Mouse (Mus musculus): ENCODE results near the gene Samd1.
A peak's percentile ranks its signal among the peaks of the same experiment; 100 is the strongest.

The Samd1 gene

GRCm38 (mm10) chr8:84011705-84012498 is 14.4 kb downstream of the Samd1 start, which contains the start of gene 2210011C24Rik:
Gene 2210011C24Rik (minus strand): TSS chr8:84012171.
- DNase-seq: peak; percentile 86 to 89

DNA sequence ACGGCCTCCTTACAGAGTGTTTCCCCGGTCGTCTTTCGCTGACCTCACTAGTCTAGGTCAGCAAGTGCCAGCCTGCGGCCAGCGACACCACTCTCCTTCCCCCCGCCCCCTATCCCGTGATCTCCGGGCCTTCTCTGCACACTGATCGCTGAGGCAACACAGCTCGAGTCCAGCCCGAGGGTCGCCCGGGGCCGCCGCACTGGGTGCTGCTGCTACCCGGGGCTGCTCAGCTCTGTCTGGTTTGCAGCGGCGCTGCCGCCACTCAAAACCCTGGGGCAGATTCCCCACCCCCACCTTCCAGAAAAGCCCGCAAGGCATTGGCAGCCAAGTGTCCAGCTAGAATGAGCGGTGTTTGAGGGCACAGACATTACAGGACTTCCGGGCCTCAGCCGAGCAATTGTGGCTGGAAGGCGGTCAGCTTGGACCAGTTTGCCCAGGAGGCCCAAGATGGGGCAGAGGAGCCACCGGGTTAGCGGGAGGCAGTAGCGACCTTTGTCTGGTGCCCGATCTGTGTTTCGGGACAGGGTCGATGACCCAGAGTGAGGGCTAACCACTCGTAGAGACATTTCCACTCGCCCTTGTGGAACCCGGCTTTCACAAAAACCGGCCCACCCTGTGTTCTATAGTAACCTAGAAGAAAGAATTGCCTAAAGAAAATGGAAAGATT is 15.2 kb downstream of the Samd1 start:
- DNase-seq: peak; percentile 74 to 82

DNA sequence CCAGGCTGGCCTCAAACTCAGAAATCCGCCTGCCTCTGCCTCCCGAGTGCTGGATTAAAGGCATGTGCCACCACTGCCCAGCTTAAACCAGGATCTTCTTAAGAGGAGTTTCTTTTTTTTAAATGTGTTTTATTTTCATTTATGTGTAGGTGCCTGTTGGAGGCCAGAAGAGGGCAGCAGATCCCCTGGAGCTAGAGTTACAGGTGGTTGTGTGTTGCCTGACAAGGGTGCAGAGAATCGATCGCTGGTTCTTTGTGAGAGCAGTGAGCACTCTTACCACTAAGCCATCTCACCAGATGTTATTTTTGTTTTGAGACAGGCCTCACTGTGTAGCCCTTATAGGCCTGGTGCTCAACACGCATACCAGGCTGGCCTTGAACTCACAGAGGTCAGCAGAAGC is 18.4 kb downstream of the Samd1 start:
- DNase-seq: no peak

- DNase-seq: no peak
Observed at GRCm38 (mm10) chr8:84019738-84020137, 22.3 kb downstream of the Samd1 start.

DNA sequence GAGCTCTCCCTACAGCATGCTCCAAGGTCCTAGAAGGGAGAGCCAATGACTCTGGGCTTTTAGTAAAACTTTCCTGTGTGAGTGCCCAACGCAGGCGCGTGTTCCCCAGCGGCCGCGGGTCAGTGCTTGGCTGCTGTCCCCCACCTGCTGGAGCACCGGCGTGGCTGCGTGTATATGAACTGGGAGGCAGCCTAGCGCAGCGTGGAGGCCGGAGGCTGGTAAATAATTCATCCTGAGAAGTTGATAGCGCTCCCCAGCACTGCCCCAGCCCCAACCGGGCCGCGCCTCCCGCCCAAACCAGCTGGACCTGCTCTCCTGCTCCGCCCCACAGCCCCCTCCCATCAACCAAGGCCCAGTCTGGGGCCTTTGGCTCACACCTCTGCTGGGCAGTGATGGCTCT is 23.6 kb downstream of the Samd1 start, which contains the start of gene Palm3:
TSS of gene Palm3 (plus strand) at position 376 of the 400 bp plus-strand sequence.
- peak; percentile 84 for DNase-seq

DNA sequence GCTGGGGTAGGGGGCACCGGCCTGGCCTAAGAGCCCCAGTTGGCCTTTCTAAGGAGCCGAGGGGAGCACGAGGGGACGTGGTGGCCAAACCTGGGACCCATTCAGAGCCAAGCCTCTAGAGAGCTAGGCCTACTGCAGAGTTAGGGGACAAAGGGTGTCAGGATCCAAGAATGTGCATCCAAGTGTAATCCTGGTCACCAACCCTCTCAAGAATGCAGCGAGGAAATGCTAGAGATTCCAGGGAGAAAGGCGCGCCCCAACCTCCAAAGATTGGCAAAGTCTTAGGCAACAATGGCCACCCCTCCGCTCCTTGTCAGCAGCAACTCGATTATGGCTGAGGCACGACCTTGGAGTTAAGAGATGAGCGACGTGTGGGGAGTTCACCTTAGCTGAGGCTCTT is 24.1 kb downstream of the Samd1 start:
- DNase-seq: peak in 1 of 2 experiments; percentile 28

- DNase-seq: peak; percentile 89 to 91
Observed at GRCm38 (mm10) chr8:84023085-84023484, 25.6 kb downstream of the Samd1 start.

- DNase-seq: peak; percentile 79 to 88
Observed at GRCm38 (mm10) chr8:84023631-84024030, 26.2 kb downstream of the Samd1 start.

DNA sequence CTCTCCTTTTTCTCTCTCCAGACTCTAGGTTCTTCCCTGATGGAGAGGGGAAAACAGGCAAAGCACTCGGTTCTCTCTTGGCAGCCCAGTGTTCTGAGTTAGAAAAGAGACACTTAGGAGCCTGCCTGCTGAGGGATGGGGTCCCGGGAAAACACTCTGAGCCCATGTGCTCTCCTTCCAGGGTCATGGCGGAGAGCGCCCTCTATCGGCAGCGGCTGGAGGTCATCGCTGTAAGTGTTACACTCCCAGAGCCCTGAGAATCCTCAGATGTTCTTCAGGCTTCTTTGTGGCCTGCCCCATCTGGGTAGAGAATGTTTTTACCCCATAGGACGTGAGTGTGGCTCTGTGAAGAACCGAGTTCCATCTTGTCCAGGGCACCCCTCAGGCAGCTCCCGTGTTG is 26.7 kb downstream of the Samd1 start:
- peak; percentile 65 to 88 for DNase-seq

DNA sequence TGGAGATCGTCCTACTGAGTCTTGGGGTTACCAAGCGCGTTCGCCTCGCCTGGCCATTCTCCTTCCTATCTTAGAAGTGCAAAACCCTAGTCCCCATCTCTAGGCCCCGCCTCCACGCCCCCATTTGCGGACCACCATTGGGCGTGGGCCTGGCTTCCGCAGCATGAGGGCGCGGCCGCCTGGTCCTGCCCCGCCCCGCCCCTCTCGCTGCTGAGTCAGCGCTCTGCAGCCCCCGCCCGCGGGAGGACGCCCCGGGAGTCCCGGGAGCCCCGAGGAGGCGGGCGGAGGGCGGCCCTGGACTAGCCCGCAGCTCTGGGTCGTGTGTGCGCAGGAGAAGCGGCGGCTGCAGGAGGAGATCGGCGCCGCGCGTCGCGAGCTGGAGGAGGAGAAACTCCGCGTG is 28.4 kb downstream of the Samd1 start:
- peak in 1 of 2 experiments; percentile 36 for DNase-seq

DNA sequence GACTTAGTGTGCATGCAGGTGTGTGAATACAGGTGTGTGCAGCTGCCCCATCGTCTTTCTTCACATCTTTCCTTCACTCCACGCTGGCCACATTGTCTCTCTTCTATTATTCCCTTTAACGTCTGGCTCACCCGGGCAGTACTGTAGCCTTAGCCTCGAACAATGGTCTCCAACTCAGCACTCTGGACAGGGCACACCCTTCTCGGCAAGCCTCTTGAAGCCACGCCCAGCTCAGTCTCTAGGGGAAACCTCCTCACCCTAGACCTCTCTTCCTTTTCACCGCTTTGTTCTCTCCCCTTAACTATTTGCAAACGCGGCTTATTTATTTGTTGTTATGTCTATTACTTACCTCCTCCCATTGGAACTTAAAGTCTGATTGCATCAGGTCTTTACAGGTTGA is 30.0 kb downstream of the Samd1 start:
- DNase-seq: no peak

GRCm38 (mm10) chr8:84029272-84029671 is 31.8 kb downstream of the Samd1 start:
- DNase-seq: no peak

GRCm38 (mm10) chr8:84032777-84033176 is 35.3 kb downstream of the Samd1 start:
- DNase-seq: no peak

DNA sequence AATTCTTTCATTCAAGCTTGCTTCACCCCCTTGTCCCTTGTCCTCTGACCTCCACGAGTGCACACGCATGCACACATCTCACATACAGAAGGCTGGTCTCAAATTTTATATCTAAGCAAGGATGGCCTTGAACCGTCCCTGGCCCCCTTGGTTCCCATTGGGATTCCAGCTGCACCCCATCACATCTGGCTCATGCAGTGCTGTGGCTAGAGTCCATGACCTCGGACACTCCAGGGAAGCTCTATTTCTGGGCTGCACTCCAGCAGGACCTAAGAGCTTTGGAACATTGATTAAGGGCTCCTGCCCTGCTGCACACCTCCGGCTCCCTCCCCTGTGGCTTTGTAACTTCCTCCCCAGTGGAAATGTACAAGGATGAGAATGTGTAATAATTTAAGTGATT is 40.5 kb downstream of the Samd1 start:
- DNase-seq: peak; percentile 43 to 54

DNA sequence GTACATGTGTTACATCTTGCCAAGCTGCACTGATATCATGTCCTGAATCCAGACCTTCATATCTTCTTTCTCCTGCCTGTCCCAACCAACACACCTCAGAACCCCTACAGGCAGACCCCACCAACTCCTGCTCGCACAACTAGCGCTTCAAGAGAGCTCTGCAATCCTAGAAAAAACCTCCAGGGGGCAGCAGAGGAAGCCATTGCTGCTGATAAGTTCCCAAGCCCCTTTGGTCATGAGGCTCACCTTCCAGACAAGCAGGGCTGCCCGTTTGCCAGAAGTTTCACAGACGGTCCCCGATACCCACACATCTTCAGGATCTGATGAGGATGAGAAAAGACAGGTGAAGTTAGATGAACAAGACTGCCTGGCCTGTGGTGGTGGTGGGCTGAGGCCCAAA is 41.6 kb downstream of the Samd1 start:
- peak; percentile 73 to 87 for DNase-seq

- DNase-seq: peak; percentile 80 to 88
Observed at GRCm38 (mm10) chr8:84042066-84042947, 44.8 kb downstream of the Samd1 start, which contains the start of gene Il27ra. Gene Il27ra (minus strand): TSS chr8:84042589.

DNA sequence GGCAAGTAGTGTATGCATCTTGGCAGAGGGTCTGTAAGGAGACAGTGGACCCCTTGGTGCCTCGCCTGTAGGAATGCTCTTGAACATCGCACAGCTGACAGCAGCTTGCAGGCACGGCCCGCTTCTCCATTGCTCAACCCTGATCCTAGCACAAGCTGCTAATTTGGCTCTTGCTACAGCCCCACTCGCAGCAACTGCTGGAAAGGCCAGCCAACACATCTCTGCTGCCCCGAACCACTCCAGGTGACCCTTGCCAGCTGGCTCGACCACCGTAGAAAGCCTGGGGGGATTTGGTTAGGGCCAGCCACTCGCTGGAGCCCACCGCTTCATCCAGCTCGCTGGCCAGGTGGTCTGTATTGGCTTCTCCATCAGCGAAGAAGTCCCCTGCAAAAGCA is 45.5 kb downstream of the Samd1 start:
- no peak for DNase-seq

DNA sequence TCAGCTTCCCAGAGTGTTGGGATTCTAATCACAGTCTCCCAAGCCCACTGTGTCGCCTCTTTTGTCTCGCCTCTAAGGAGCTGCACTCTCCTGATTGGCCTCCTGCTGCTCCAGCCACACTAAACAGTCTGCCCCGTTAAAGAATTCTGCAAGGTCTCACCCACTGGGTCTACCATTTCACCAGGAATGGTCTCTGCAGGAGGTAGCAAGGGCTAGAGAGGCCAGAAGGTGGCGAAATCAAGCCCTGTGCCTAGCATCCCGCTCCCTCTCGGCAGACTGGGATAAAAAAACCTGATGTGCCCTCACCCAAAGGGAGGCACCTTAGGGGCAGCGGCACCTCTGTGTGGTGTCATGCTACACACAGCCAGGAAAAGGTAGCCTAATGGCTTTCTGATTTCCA is 46.6 kb downstream of the Samd1 start:
- no peak for DNase-seq

- DNase-seq: no peak
Observed at GRCm38 (mm10) chr8:84044900-84045299, 47.4 kb downstream of the Samd1 start, which contains the start of gene Rln3. Gene Rln3 (minus strand): TSS chr8:84045000.

GRCm38 (mm10) chr8:84046505-84046904 is 49.0 kb downstream of the Samd1 start:
- DNase-seq: no peak

- no peak for DNase-seq
Observed at GRCm38 (mm10) chr8:84048171-84048570, 50.7 kb downstream of the Samd1 start.
